Mouse (Mus musculus): ENCODE results near the gene Gbx2. TPM values are rescaled to one million over a fixed set of nuclear protein-coding genes. Genes with fewer than 3 reads are reported as not detected.

Gene Gbx2
- total RNA-seq, 1 experiment from 2014 or later, result 4.7 TPM

GRCm38 (mm10) chr1:89935493-89936348 is 4.7 kb upstream of the Gbx2 start:
- no peak for ATAC-seq (replicated peaks; ENCODE audit: low read depth, poor library complexity, severe bottlenecking)

- ATAC-seq (replicated peaks; ENCODE audit: low read depth, poor library complexity, severe bottlenecking), result no peak
Measured at GRCm38 (mm10) chr1:89934316-89935260, 3.6 kb upstream of the Gbx2 start.

- no peak for ATAC-seq (replicated peaks; ENCODE audit: low read depth, poor library complexity, severe bottlenecking)
Measured at GRCm38 (mm10) chr1:89933786-89934185, 2.8 kb upstream of the Gbx2 start.

DNA sequence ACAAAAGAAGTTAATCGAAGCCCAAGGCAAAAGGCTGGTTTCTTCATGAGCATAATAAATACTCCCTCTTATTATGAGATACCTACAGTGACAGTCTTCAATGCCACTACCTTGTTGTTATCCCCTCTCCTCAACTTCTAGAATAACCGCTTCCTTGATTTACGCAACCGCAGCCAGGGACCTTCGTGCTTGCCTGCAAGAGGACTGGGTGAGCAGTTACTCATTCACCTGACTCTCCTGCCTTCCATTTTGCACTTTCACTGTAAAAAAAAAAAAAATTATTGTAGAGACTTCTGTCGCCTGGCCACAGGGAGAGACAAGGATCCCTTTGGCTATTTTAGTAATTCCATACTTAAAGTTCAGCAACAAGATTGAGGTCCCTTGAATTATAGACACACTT is 2.0 kb upstream of the Gbx2 start:
- no peak for ATAC-seq (replicated peaks; ENCODE audit: low read depth, poor library complexity, severe bottlenecking)

DNA sequence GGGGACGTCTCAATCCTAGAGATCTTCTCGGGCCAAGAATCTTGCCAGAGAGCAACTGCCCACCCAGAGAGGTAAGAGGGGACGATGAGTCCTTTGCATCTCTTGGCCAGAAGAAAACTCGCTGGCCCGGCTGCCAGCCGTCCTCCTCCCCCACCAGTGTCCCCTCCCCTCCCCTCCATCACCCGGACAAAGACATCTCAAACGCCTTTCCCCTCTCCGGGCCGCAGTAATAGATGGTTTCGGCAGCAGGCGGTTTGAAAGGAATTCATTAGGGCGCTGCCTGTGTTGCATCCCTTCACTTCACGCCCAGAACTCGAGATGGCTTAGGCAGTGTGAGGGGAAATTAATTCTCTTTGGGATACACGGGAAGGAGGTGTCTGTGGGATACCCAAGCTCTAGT is 1.6 kb upstream of the Gbx2 start:
- ATAC-seq (replicated peaks; ENCODE audit: low read depth, poor library complexity, severe bottlenecking), result no peak

DNA sequence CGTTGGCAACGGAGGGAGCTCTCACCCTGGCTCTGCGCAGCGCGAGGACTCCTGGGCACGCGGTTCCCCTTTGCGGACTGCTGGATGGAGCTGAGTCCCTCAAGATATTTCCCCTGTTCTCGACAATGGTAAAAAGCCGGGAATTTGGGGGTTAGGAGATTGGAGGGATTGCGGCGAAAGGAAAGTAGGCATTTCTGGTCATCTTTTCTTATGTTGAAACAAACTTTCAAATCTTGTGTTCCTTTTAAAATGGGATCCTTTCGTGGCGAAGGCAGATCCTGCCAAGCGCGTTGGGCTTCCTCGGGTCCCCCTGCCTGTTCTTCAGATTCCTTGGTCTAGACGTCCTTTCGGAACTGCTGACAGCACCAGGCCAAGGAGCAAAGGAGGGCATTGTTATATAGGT is 1.0 kb upstream of the Gbx2 start:
- ATAC-seq (replicated peaks; ENCODE audit: low read depth, poor library complexity, severe bottlenecking), result no peak

GRCm38 (mm10) chr1:89930551-89930950 is 428 bp downstream of the Gbx2 start:
- no peak for ATAC-seq (replicated peaks; ENCODE audit: low read depth, poor library complexity, severe bottlenecking)

DNA sequence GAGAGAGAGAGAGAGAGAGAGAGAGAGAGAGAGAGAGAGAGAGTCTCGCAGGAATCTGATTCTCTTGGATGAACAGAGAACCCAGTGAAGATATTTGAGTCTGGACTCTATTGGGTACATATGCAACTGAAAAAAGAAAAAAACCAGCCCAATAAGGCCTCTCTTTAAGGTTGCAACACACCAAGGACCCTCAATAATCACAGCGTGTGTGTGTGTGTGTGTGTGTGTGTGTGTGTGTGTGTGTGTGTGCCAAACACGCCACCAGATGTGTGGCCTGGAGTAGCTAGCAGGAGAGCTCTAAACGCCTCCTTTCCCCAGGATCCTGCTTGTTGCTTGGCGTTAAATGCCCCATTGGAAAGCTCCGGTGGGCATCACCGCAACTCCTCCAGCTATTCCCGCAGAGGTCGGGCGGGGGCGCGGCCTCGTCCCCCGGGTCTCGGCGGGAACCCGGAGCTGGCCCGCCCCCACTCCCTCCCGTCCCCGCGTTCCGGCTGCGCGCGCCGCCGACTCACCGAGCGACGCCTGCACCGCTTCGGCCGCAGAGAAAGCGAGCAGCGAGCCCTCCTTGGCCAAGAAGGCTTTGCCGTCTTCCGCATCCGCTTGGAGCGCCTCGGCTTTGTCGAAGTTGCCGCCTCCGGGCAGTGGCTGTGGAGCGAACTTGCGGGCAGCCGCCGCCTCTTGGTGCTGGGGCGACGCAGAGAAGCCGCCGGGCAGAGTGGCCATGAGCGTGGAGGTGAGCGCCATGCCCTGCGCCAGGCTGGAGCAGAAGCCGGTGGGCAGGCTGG is 1.1 kb downstream of the Gbx2 start:
- peak; percentile 5; the same call in 1 of the 2 replicates for ATAC-seq (replicated peaks; ENCODE audit: low read depth, poor library complexity, severe bottlenecking)

DNA sequence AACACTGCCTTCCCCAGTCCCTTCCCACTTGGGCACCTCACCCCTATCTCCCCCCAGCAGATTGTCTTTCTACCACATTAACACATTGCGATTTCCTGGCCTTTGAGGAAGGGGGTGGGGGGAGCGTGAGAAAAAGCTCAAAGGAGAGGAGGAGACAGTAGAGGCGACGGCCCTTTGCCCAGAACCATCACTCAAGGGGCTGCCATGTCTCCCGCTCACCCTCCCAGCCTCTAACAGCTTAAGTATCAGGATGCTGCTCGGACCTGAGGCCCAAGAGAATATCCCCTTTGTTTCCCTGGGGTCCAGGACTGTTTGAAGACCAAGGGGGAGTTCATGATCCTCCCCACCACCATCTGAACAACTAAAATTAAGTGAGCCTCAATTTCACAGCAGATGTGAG is 1.8 kb downstream of the Gbx2 start:
- ATAC-seq (replicated peaks; ENCODE audit: low read depth, poor library complexity, severe bottlenecking), result peak; percentile 48

DNA sequence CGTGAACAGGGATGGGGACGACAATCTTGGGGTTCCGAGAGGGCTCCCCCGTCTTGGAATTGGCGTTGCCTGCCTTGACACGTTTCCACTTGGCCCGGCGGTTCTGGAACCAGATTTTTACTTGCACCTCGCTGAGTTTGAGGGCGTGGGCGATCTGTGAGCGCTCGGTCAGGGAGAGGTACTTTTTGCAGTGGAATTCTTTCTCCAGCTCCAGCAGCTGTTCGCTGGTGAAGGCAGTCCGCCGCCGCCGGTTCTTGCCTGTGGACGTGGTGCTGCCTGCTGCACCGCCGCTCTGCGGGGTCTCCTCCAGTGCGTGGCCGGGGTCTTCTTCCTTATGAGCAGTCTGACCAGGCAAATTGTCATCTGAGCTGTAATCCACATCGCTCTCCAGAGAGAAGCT is 2.3 kb downstream of the Gbx2 start:
- ATAC-seq (replicated peaks; ENCODE audit: low read depth, poor library complexity, severe bottlenecking), result no peak

GRCm38 (mm10) chr1:89927061-89927661 is 3.8 kb downstream of the Gbx2 start:
- ATAC-seq (replicated peaks; ENCODE audit: low read depth, poor library complexity, severe bottlenecking), result peak; percentile 55

DNA sequence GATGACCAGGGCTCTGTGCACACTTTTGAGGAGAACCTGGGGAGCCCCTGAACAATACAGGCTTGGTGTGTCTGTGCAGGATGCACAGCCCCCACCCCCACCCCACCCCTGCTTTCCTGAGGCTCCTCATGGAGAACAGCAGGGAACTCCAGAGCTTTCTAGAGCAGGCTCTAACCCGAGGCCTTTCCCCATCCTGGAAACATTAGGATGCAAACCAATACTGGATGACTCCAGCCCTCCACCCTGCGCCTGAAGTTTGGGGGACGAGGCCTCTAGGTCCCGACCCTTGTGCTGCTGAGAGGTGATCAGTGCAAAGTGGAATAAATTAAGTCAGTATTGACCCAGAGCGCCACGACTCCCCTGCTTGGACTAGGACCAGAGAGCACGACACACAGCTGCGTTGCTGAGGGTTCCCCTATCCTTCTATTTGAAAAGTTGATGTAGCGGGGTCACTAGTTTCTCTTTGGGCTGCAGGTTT is 4.4 kb downstream of the Gbx2 start:
- ATAC-seq (replicated peaks; ENCODE audit: low read depth, poor library complexity, severe bottlenecking), result no peak

- ATAC-seq (replicated peaks; ENCODE audit: low read depth, poor library complexity, severe bottlenecking), result no peak
Measured at GRCm38 (mm10) chr1:89925501-89926190, 5.3 kb downstream of the Gbx2 start.

GRCm38 (mm10) chr1:89923642-89924020 is 7.3 kb downstream of the Gbx2 start:
- ATAC-seq (replicated peaks; ENCODE audit: low read depth, poor library complexity, severe bottlenecking), result no peak

GRCm38 (mm10) chr1:89922883-89923641 is 7.9 kb downstream of the Gbx2 start:
- ATAC-seq (replicated peaks; ENCODE audit: low read depth, poor library complexity, severe bottlenecking), result no peak

DNA sequence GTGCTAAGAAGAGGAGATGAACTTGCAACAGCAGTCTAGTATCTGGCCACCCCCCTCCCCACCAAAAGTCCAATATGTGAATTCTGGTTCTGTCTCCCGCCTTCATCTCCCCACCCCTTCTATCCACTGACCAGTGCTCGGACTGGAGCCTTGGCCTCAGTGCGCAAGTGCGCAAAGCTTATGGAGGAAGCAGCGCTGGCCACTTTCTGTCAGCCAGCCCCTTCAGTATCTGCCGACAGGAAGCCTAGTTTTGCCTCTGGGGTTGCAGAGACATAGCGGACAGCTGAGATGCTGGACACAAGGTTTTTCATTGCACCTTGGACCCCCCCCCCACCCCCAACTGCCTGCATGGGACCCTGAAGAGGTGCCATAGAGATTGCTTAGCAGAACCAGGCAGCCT is 8.7 kb downstream of the Gbx2 start:
- ATAC-seq (replicated peaks; ENCODE audit: low read depth, poor library complexity, severe bottlenecking), result no peak

DNA sequence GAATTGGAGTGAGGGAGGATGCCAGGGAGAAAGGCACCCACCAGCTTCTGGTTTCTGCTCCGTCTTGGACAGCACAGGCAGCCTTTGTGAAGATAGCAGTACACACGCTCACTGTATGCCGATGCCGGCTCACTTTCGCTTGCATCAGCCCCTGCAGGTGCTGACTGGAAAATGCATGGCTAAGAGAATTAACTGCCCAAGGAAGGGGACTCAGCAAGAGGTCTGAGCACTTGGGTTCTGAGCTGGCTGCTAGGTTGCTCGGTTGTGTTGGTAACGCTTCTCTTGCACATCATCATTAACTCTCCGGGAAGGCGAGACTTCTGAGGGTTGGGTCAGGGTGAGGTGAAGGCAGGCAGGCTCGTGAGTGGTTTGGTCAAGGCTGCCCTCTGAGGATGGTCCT is 9.2 kb downstream of the Gbx2 start:
- ATAC-seq (replicated peaks; ENCODE audit: low read depth, poor library complexity, severe bottlenecking), result peak; percentile 59

DNA sequence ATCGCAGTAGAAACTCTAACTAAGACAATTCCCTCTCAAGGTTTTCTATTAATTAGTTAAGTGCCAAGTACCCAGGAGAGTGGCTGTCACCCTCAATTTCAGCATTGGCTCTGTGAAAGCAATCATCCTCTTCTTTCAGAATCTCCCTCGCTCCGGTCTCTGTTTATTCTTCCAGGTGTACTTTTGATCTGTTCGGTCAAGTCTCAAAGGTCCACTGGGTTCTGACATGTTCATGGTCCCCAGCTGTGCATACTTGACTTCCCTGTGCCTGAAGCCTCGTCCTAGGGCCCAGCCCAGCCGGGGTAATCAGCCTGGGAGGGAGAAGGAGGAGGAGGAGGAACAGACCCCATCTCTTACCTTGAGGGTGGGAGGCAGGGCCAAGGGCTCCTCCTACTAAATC is 11.8 kb downstream of the Gbx2 start:
- no peak for ATAC-seq (replicated peaks; ENCODE audit: low read depth, poor library complexity, severe bottlenecking)
